In genomic region chr9:18431687-18432086, GRCm38 (mm10) we compare ENCODE assay signal across 15 mouse cellular contexts. TPM values are rescaled to one million over a fixed set of nuclear protein-coding genes. Genes with fewer than 3 reads are reported as not detected.
DNase-seq lines count a peak whose midpoint lies in the region; ATAC-seq lines count a peak whose summit lies in the region.
"Had no signal": no experiment of that assay in that cellular context is flagged by ENCODE, and none has a peak within 500 bp of the region (broad histone marks: within the 10 kb centered on the region; RNA-seq: fewer than 3 reads in every experiment).

No protein-coding gene starts in this region.

- WGBS in heart, embryonic 12.5 days, result 58% methylated on average over 10 of the region's 10 CpGs

- H3K4me3 ChIP-seq in heart, embryonic 12.5 days, result no peak overlapping the region
- H3K4me3 ChIP-seq: heart, adult 2 months; liver, embryonic 15.5 days; midbrain, embryonic 12.5 days had no signal

- intact Hi-C loops in heart, postnatal 14 days (cut with DNase I), result no loop called here

- ATAC-seq in heart, embryonic 12.5 days (ENCODE audit: insufficient number of reproducible peaks, low FRiP score), result no peak

- no peaks in the 10 kb centered on the region for H3K36me3 ChIP-seq in heart, embryonic 12.5 days
- H3K36me3 ChIP-seq: liver, embryonic 15.5 days; midbrain, embryonic 12.5 days had no signal

- no peak overlapping the region for H3K9ac ChIP-seq in heart, embryonic 12.5 days
- H3K9ac ChIP-seq: liver, embryonic 15.5 days; midbrain, embryonic 12.5 days had no signal

- no peaks in the 10 kb centered on the region for H3K27me3 ChIP-seq in heart, embryonic 12.5 days (replicated peaks)
- H3K27me3 ChIP-seq: liver, embryonic 15.5 days; midbrain, embryonic 12.5 days had no signal

- H3K27ac ChIP-seq in heart, embryonic 12.5 days (ENCODE audit: poor library complexity, severe bottlenecking), result no peak overlapping the region
- H3K27ac ChIP-seq: heart, adult 2 months; liver, embryonic 15.5 days; midbrain, embryonic 12.5 days had no signal

- DNase-seq in adrenal gland, postnatal 14 days, result peak; percentile 45
- DNase-seq in adrenal gland, postnatal 4 days (ENCODE audit: low spot score in 2 of 2), result no peak
- DNase-seq in heart, postnatal 14 days, result peak; percentile 6 to 13
- DNase-seq in ovary, postnatal 36 days (ENCODE audit: low spot score), result peak; percentile 14
- DNase-seq in ovary, postnatal 14 days (ENCODE audit: low spot score), result no peak
- peak; percentile 21 for DNase-seq in testis, postnatal 14 days (ENCODE audit: low spot score)
- no peak for DNase-seq in spleen, postnatal 4 days (ENCODE audit: low spot score in 2 of 2)

- H3K9me3 ChIP-seq in heart, embryonic 12.5 days (replicated peaks), result no peaks in the 10 kb centered on the region
- H3K9me3 ChIP-seq: liver, embryonic 15.5 days; midbrain, embryonic 12.5 days had no signal

- H3K4me2 ChIP-seq in heart, embryonic 12.5 days, result no peak overlapping the region
- H3K4me2 ChIP-seq: liver, embryonic 15.5 days; midbrain, embryonic 12.5 days had no signal

- H3K4me1 ChIP-seq in heart, embryonic 12.5 days (replicated peaks), result no peaks in the 10 kb centered on the region
- H3K4me1 ChIP-seq: liver, embryonic 15.5 days; midbrain, embryonic 12.5 days had no signal

RNA-seq across cellular contexts. Expression of gene Mbd3l2, which starts 1.2 kb away (rescaled TPM):
- total RNA-seq in adrenal gland, postnatal 14 days (2021), result not detected in 2 replicates
- not detected for total RNA-seq in adrenal gland, postnatal 4 days (2021)
- total RNA-seq in heart, postnatal 14 days (2021), result not detected
- polyA plus RNA-seq in heart, embryonic 12.5 days (2016; fragmentation: Nextera tagmentation; extraction: Ambion mirVana), result not detected in 2 replicates
- total RNA-seq: heart, adult 2 months; neutrophil, adult 5-6 weeks had no signal
- polyA plus RNA-seq: heart, adult 2 months; intestine, embryonic 14.5 days; large intestine, adult 2 months; liver, embryonic 15.5 days; midbrain, embryonic 12.5 days; urinary bladder, adult 2 months had no signal

RNA-seq across cellular contexts. Expression of gene Ubtfl1, which starts 27.5 kb away (rescaled TPM):
- not detected in 2 replicates for total RNA-seq in adrenal gland, postnatal 14 days (2021)
- total RNA-seq in adrenal gland, postnatal 4 days (2021), result not detected
- total RNA-seq in heart, postnatal 14 days (2021), result not detected
- not detected in 2 replicates for polyA plus RNA-seq in heart, embryonic 12.5 days (2016; fragmentation: Nextera tagmentation; extraction: Ambion mirVana)
- total RNA-seq: heart, adult 2 months had no signal
- polyA plus RNA-seq: heart, adult 2 months; intestine, embryonic 14.5 days; large intestine, adult 2 months; liver, embryonic 15.5 days; midbrain, embryonic 12.5 days; urinary bladder, adult 2 months had no signal

RNA-seq across cellular contexts. Expression of gene Naalad2, which starts 28.9 kb away (rescaled TPM):
- 5.4 and 8.1 TPM in 2 replicates for total RNA-seq in adrenal gland, postnatal 14 days (2021)
- 1 to 10 TPM; 6.4 to 9.0 TPM for total RNA-seq in adrenal gland, postnatal 4 days (2021)
- total RNA-seq in heart, postnatal 14 days (2021), result 10 to 100 TPM; 14.9 to 15.3 TPM
- 2.5 and 4.5 TPM in 2 replicates for polyA plus RNA-seq in heart, embryonic 12.5 days (2016; fragmentation: Nextera tagmentation; extraction: Ambion mirVana)

RNA-seq across cellular contexts. Expression of gene Zfp558, which starts 46.4 kb away (rescaled TPM):
- 1.9 and 2.3 TPM in 2 replicates for total RNA-seq in adrenal gland, postnatal 14 days (2021)
- 1 to 10 TPM; 4.2 to 4.7 TPM for total RNA-seq in adrenal gland, postnatal 4 days (2021)
- 1 to 10 TPM; 1.3 to 1.5 TPM for total RNA-seq in heart, postnatal 14 days (2021)
- polyA plus RNA-seq in heart, embryonic 12.5 days (2016; fragmentation: Nextera tagmentation; extraction: Ambion mirVana), result 4.2 and 5.2 TPM in 2 replicates

RNA-seq across cellular contexts. Expression of gene Mbd3l1, which starts 46.5 kb away (rescaled TPM):
- not detected in 2 replicates for total RNA-seq in adrenal gland, postnatal 14 days (2021)
- total RNA-seq in adrenal gland, postnatal 4 days (2021), result not detected
- not detected for total RNA-seq in heart, postnatal 14 days (2021)
- not detected in 2 replicates for polyA plus RNA-seq in heart, embryonic 12.5 days (2016; fragmentation: Nextera tagmentation; extraction: Ambion mirVana)
- total RNA-seq: heart, adult 2 months; neutrophil, adult 5-6 weeks had no signal
- polyA plus RNA-seq: heart, adult 2 months; intestine, embryonic 14.5 days; large intestine, adult 2 months; liver, embryonic 15.5 days; midbrain, embryonic 12.5 days; urinary bladder, adult 2 months had no signal

Comparison
In these comparisons a context has a peak if more than half of its experiments do, and no peak if none do; other contexts are left out.
1. DNase-seq: peak in adrenal gland, postnatal 14 days (single experiment), heart, postnatal 14 days (2 of 2), ovary, postnatal 36 days (single experiment) and testis, postnatal 14 days (single experiment); none in adrenal gland, postnatal 4 days (0 of 2), ovary, postnatal 14 days (single experiment) and spleen, postnatal 4 days (0 of 2).